Mouse (Mus musculus) hindbrain, postnatal 0 days (tissue): ENCODE results near the gene Stk39. TPM values are rescaled to one million over a fixed set of nuclear protein-coding genes. Genes with fewer than 3 reads are reported as not detected.

Source experiments
- ATAC-seq: fragments of 200-750 bp; cut with Nextera tagmentation; 2 replicates; pipeline ENCODE4 v1.8.0; 2017; ENCODE audit warnings: mild to moderate bottlenecking, moderate TSS enrichment, moderate library complexity
- DNase-seq: peaks from one replicate; pipeline ENCODE4 v3.0.0-alpha.2; 2015; ENCODE audit warnings: low spot score
- H3K27ac ChIP-seq: fragments of 300-500 bp; sonication (generic); 2 replicates; pipeline ENCODE4 v1.5.1; 2014; ENCODE audit warnings: mild to moderate bottlenecking
- H3K27me3 ChIP-seq: fragments of 300-500 bp; sonication (generic); 2 replicates; pipeline ENCODE4 v1.6.1; 2014; ENCODE audit warnings: low read length, mixed read lengths; ENCODE audit not compliant: insufficient read depth
- H3K36me3 ChIP-seq: fragments of 300-500 bp; sonication (generic); 2 replicates; pipeline ENCODE4 v1.6.1; 2014; ENCODE audit warnings: low read length, mixed read lengths; ENCODE audit not compliant: insufficient read depth
- H3K4me1 ChIP-seq: fragments of 300-500 bp; sonication (generic); 2 replicates; pipeline ENCODE4 v1.6.1; 2014; ENCODE audit warnings: antibody characterized with exemption, low read length, mixed read lengths; ENCODE audit not compliant: insufficient read depth
- H3K4me2 ChIP-seq: fragments of 300-500 bp; sonication (generic); 2 replicates; pipeline ENCODE4 v1.6.1; 2014; ENCODE audit warnings: low read depth, mild to moderate bottlenecking, low read length, moderate library complexity, mixed read lengths
- H3K4me3 ChIP-seq: fragments of 300-500 bp; sonication (generic); 2 replicates; pipeline ENCODE4 v1.5.1; 2014; ENCODE audit warnings: low read length
- H3K9ac ChIP-seq: fragments of 300-500 bp; sonication (generic); replicated peaks from 2 replicates; pipeline ENCODE4 v1.6.1; 2014; ENCODE audit warnings: mild to moderate bottlenecking, low read length, moderate library complexity, mixed read lengths
- H3K9me3 ChIP-seq: fragments of 300-500 bp; sonication (generic); 2 replicates; pipeline ENCODE4 v1.6.1; 2016; ENCODE audit warnings: low read length, mixed read lengths
- CTCF ChIP-seq: IDR thresholded peaks from 2 replicates; pipeline ENCODE4 v1.5.1; 2016; ENCODE audit warnings: antibody characterized with exemption, control low read depth, low read depth
- WGBS: fragments of 180-500 bp; shearing (Covaris S2); extraction: QIAGEN DNeasy Blood & Tissue Kit; methylation state at CpG from one replicate; pipeline ENCODE4 v1.1.7; 2014; 5-methylcytosine and 5-hydroxymethylcytosine counted together
- polyA plus RNA-seq: library from polyadenylated mRNA; unstranded; fragments of >200 nt; fragmentation: Nextera tagmentation; extraction: Ambion mirVana; gene quantifications from 2 replicates; pipeline ENCODE4 v1.2.1, GENCODE M21; 2015
- total RNA-seq: library from RNA; depleted of rRNA; stranded (reverse); fragments of >200 nt; gene quantifications from 2 replicates; pipeline ENCODE4 v1.2.3, GENCODE M21; 2014

The Stk39 gene
- total and polyA plus RNA-seq, 2 experiments from 2014 or later: 30.8 to 38.4 TPM

- DNase-seq: no peak
- WGBS: 70% methylated on average over 9 of the region's 9 CpGs
- no peaks in the 10 kb centered on the region for H3K9me3 ChIP-seq
- TF ChIP-seq CTCF: no peak
- no peak overlapping the region for H3K4me2 ChIP-seq
- H3K9ac ChIP-seq: no peak overlapping the region
- ATAC-seq: no peak
- no peak overlapping the region for H3K27ac ChIP-seq
- no peak overlapping the region for H3K4me3 ChIP-seq
- H3K36me3 ChIP-seq: no peaks in the 10 kb centered on the region
- no peaks in the 10 kb centered on the region for H3K27me3 ChIP-seq
- no peaks in the 10 kb centered on the region for H3K4me1 ChIP-seq
These were observed 86.3 kb downstream of the Stk39 start for GRCm38 (mm10) chr2:68385654-68386312.

- H3K9ac ChIP-seq: no peak overlapping the region
- H3K27ac ChIP-seq: no peak overlapping the region
- 81% methylated on average over 4 of the region's 4 CpGs for WGBS
- H3K36me3 ChIP-seq: no peaks in the 10 kb centered on the region
- ATAC-seq (no peak), DNase-seq (no peak)
- no peak overlapping the region for H3K4me2 ChIP-seq
- TF ChIP-seq CTCF: no peak
- no peaks in the 10 kb centered on the region for H3K27me3 ChIP-seq
- H3K4me3 ChIP-seq: no peak overlapping the region
- no peaks in the 10 kb centered on the region for H3K9me3 ChIP-seq
- H3K4me1 ChIP-seq: no peaks in the 10 kb centered on the region
These were observed 88.1 kb downstream of the Stk39 start for GRCm38 (mm10) chr2:68383964-68384363.

GRCm38 (mm10) chr2:68382394-68383059, 89.5 kb downstream of the Stk39 start:
- TF ChIP-seq CTCF: no peak

GRCm38 (mm10) chr2:68381881-68382280, 90.2 kb downstream of the Stk39 start:
- DNase-seq: no peak
- WGBS: 78% methylated on average over 4 of the region's 4 CpGs
- no peaks in the 10 kb centered on the region for H3K36me3 ChIP-seq

More at GRCm38 (mm10) chr2:68382394-68383059, 89.5 kb downstream of the Stk39 start:
- Histone ChIP-seq H3K36me3 (no peaks in the 10 kb centered on the region), H3K9me3 (no peaks in the 10 kb centered on the region), H3K27ac (no peak overlapping the region), H3K9ac (no peak overlapping the region), H3K27me3 (no peaks in the 10 kb centered on the region), H3K4me1 (no peaks in the 10 kb centered on the region), H3K4me3 (no peak overlapping the region), H3K4me2 (no peak overlapping the region)
- ATAC-seq (no peak), DNase-seq (no peak)
- WGBS: 67% methylated on average over 11 of the region's 11 CpGs

GRCm38 (mm10) chr2:68381205-68381604, 90.9 kb downstream of the Stk39 start:
- H3K9ac ChIP-seq: no peak overlapping the region
- no peaks in the 10 kb centered on the region for H3K36me3 ChIP-seq
- no peak for TF ChIP-seq CTCF
- ATAC-seq: peak; percentile 21; the same call in 1 of the 2 replicates
- 37% methylated on average over 6 of the region's 6 CpGs for WGBS
- no peak overlapping the region for H3K27ac ChIP-seq
- no peak overlapping the region for H3K4me3 ChIP-seq
- H3K4me2 ChIP-seq: no peak overlapping the region
- H3K4me1 ChIP-seq: no peaks in the 10 kb centered on the region
- no peaks in the 10 kb centered on the region for H3K9me3 ChIP-seq
- H3K27me3 ChIP-seq: no peaks in the 10 kb centered on the region
- no peak for DNase-seq

More at GRCm38 (mm10) chr2:68381881-68382280, 90.2 kb downstream of the Stk39 start:
- no peak for ATAC-seq
- TF ChIP-seq CTCF: no peak
- Histone ChIP-seq H3K4me1 (no peaks in the 10 kb centered on the region), H3K9ac (no peak overlapping the region), H3K27ac (no peak overlapping the region), H3K9me3 (no peaks in the 10 kb centered on the region), H3K4me3 (no peak overlapping the region), H3K27me3 (no peaks in the 10 kb centered on the region), H3K4me2 (no peak overlapping the region)

- H3K9ac ChIP-seq: no peak overlapping the region
- H3K4me2 ChIP-seq: no peak overlapping the region
- no peaks in the 10 kb centered on the region for H3K36me3 ChIP-seq
- H3K4me1 ChIP-seq: no peaks in the 10 kb centered on the region
- 34% methylated on average over 11 of the region's 11 CpGs for WGBS
- no peaks in the 10 kb centered on the region for H3K27me3 ChIP-seq
- 0 out of 2 replicates have a peak, but pooled peaks have one; percentile 24 for ATAC-seq
- DNase-seq: no peak
- H3K9me3 ChIP-seq: no peaks in the 10 kb centered on the region
- no peak for TF ChIP-seq CTCF
- H3K27ac ChIP-seq: no peak overlapping the region
- H3K4me3 ChIP-seq: no peak overlapping the region
These were observed 92.4 kb downstream of the Stk39 start for GRCm38 (mm10) chr2:68379631-68380030.

GRCm38 (mm10) chr2:68378319-68378718, 93.7 kb downstream of the Stk39 start:
- H3K9ac ChIP-seq: no peak overlapping the region
- peak; percentile 27; the same call in 1 of the 2 replicates for ATAC-seq
- no peak for DNase-seq
- no peaks in the 10 kb centered on the region for H3K4me1 ChIP-seq
- no peaks in the 10 kb centered on the region for H3K9me3 ChIP-seq
- H3K4me3 ChIP-seq: no peak overlapping the region
- no peaks in the 10 kb centered on the region for H3K36me3 ChIP-seq
- no peaks in the 10 kb centered on the region for H3K27me3 ChIP-seq
- 68% methylated on average over 8 of the region's 8 CpGs for WGBS
- no peak for TF ChIP-seq CTCF
- H3K27ac ChIP-seq: no peak overlapping the region
- no peak overlapping the region for H3K4me2 ChIP-seq
